Mouse (Mus musculus) midbrain, embryonic 16.5 days (tissue): Measurements from ENCODE around the gene Slc17a1. TPM values are rescaled to one million over a fixed set of nuclear protein-coding genes. Genes with fewer than 3 reads are reported as not detected.

Experiments used
- ATAC-seq: fragments of 200-750 bp; cut with Nextera tagmentation; 2 replicates; pipeline ENCODE4 v1.8.0; 2017; ENCODE audit warnings: moderate TSS enrichment
- H3K27ac ChIP-seq: fragments of 300-500 bp; sonication (generic); 2 replicates; pipeline ENCODE4 v1.5.1; 2014; ENCODE audit warnings: mild to moderate bottlenecking, low read length, mixed read lengths
- H3K27me3 ChIP-seq: fragments of 300-500 bp; sonication (generic); 2 replicates; pipeline ENCODE4 v1.6.1; 2014; ENCODE audit warnings: low read depth, low read length, mixed read lengths; ENCODE audit not compliant: control insufficient read depth, insufficient read depth
- H3K36me3 ChIP-seq: fragments of 300-500 bp; sonication (generic); 2 replicates; pipeline ENCODE4 v1.6.1; 2014; ENCODE audit warnings: mild to moderate bottlenecking, low read length, moderate library complexity, mixed read lengths; ENCODE audit not compliant: control insufficient read depth, insufficient read depth
- H3K4me1 ChIP-seq: fragments of 300-500 bp; sonication (generic); 2 replicates; pipeline ENCODE4 v1.6.1; 2014; ENCODE audit warnings: mild to moderate bottlenecking, low read length, mixed read lengths; ENCODE audit not compliant: control insufficient read depth, insufficient read depth
- H3K4me2 ChIP-seq: fragments of 300-500 bp; sonication (generic); 2 replicates; pipeline ENCODE4 v1.6.1; 2014; ENCODE audit warnings: mild to moderate bottlenecking, low read length, mixed read lengths
- H3K4me3 ChIP-seq: fragments of 300-500 bp; sonication (generic); 2 replicates; pipeline ENCODE4 v1.5.1; 2014; ENCODE audit warnings: low read depth, mild to moderate bottlenecking, low read length, moderate library complexity, mixed read lengths
- H3K9ac ChIP-seq: fragments of 300-500 bp; sonication (generic); 2 replicates; pipeline ENCODE4 v1.6.1; 2014; ENCODE audit warnings: low read depth, low read length, mixed read lengths
- H3K9me3 ChIP-seq: fragments of 300-500 bp; sonication (generic); replicated peaks from 2 replicates; pipeline ENCODE4 v1.6.1; 2014; ENCODE audit warnings: mild to moderate bottlenecking, low read length, mixed read lengths; ENCODE audit not compliant: control insufficient read depth, poor library complexity, severe bottlenecking
- WGBS: fragments of 180-500 bp; shearing (Covaris S2); extraction: QIAGEN DNeasy Blood & Tissue Kit; methylation state at CpG from one replicate; pipeline ENCODE4 v1.1.7; 2014; 5-methylcytosine and 5-hydroxymethylcytosine counted together
- microRNA-seq: library from miRNA; unstranded; fragments of <30 nt; microRNA quantifications from one replicate; pipeline ENCODE4, GENCODE M21; 2017
- polyA plus RNA-seq: library from polyadenylated mRNA; unstranded; fragments of >200 nt; fragmentation: Nextera tagmentation; extraction: Ambion mirVana; gene quantifications from 2 replicates; pipeline ENCODE4 v1.2.1, GENCODE M21; 2015

Slc17a1 gene
- polyA plus RNA-seq, 1 experiment from 2014 or later = not detected

GRCm38 (mm10) chr13:23930904-23931303 is 63.4 kb downstream of the Slc17a1 start:
- WGBS = 75% methylated on average over 11 of the region's 11 CpGs
- no peak for ATAC-seq
- no peaks in the 10 kb centered on the region for H3K27me3 ChIP-seq
- H3K4me2 ChIP-seq = no peak overlapping the region
- H3K36me3 ChIP-seq = no peaks in the 10 kb centered on the region
- no peaks in the 10 kb centered on the region for H3K9me3 ChIP-seq
- H3K27ac ChIP-seq = no peak overlapping the region
- no peak overlapping the region for H3K9ac ChIP-seq
- H3K4me3 ChIP-seq = no peak overlapping the region
- H3K4me1 ChIP-seq = no peaks in the 10 kb centered on the region

GRCm38 (mm10) chr13:23933421-23934210 is 66.1 kb downstream of the Slc17a1 start, which contains the start of gene Hist1h2ba:
Gene Hist1h2ba, minus strand, starts transcription at chr13:23934156.
- Histone ChIP-seq H3K4me1 (no peaks in the 10 kb centered on the region), H3K36me3 (no peaks in the 10 kb centered on the region)

GRCm38 (mm10) chr13:23934211-23934520 is 66.6 kb downstream of the Slc17a1 start, which contains the start of gene Hist1h2aa:
Gene Hist1h2aa, plus strand, starts transcription at chr13:23934462.
- 93% methylated on average over 10 of the region's 10 CpGs for WGBS

More at GRCm38 (mm10) chr13:23933421-23934210, 66.1 kb downstream of the Slc17a1 start, which contains the start of gene Hist1h2ba:
- H3K4me2 ChIP-seq = no peak within 1 kb of the TSS
- H3K9me3 ChIP-seq = no peaks in the 10 kb centered on the region
- no peak within 1 kb of the TSS for H3K4me3 ChIP-seq
- H3K27me3 ChIP-seq = no peaks in the 10 kb centered on the region
- no peak for ATAC-seq
- no peak within 1 kb of the TSS for H3K27ac ChIP-seq
- H3K9ac ChIP-seq = no peak within 1 kb of the TSS
- 95% methylated on average over 34 of the region's 39 CpGs for WGBS

GRCm38 (mm10) chr13:23938699-23939098 is 71.1 kb downstream of the Slc17a1 start:
- Histone ChIP-seq H3K36me3 (no peaks in the 10 kb centered on the region), H3K9me3 (no peaks in the 10 kb centered on the region), H3K9ac (no peak overlapping the region), H3K4me1 (no peaks in the 10 kb centered on the region), H3K27me3 (no peaks in the 10 kb centered on the region), H3K4me3 (no peak overlapping the region), H3K4me2 (no peak overlapping the region), H3K27ac (no peak overlapping the region)
- ATAC-seq = no peak
- WGBS = 93% methylated on average over 1 of the region's 1 CpGs

More at GRCm38 (mm10) chr13:23934211-23934520, 66.6 kb downstream of the Slc17a1 start, which contains the start of gene Hist1h2aa:
- H3K9ac ChIP-seq = no peak within 1 kb of the TSS
- no peak within 1 kb of the TSS for H3K4me2 ChIP-seq
- H3K4me1 ChIP-seq = no peaks in the 10 kb centered on the region
- no peak for ATAC-seq
- H3K4me3 ChIP-seq = no peak within 1 kb of the TSS
- no peak within 1 kb of the TSS for H3K27ac ChIP-seq
- no peaks in the 10 kb centered on the region for H3K9me3 ChIP-seq
- H3K36me3 ChIP-seq = no peaks in the 10 kb centered on the region
- H3K27me3 ChIP-seq = no peaks in the 10 kb centered on the region

- Histone ChIP-seq H3K9ac (no peak overlapping the region), H3K9me3 (no peaks in the 10 kb centered on the region), H3K4me3 (no peak overlapping the region), H3K4me2 (no peak overlapping the region), H3K27me3 (no peaks in the 10 kb centered on the region), H3K27ac (no peak overlapping the region), H3K4me1 (no peaks in the 10 kb centered on the region), H3K36me3 (no peaks in the 10 kb centered on the region)
- no peak for ATAC-seq
- WGBS = 45% methylated on average over 6 of the region's 6 CpGs
These were observed 72.7 kb downstream of the Slc17a1 start for GRCm38 (mm10) chr13:23940291-23940690.

- no peak overlapping the region for H3K27ac ChIP-seq
- ATAC-seq = no peak
- no peak overlapping the region for H3K4me2 ChIP-seq
- no peak overlapping the region for H3K9ac ChIP-seq
- H3K36me3 ChIP-seq = no peaks in the 10 kb centered on the region
- no peaks in the 10 kb centered on the region for H3K9me3 ChIP-seq
- no peaks in the 10 kb centered on the region for H3K27me3 ChIP-seq
- H3K4me1 ChIP-seq = no peaks in the 10 kb centered on the region
- H3K4me3 ChIP-seq = no peak overlapping the region
- 58% methylated on average over 2 of the region's 2 CpGs for WGBS
These were observed 75.3 kb downstream of the Slc17a1 start for GRCm38 (mm10) chr13:23942861-23943260.

Small RNAs within 50 kb of the gene (microRNA-seq; reads per million reads assigned to microRNA genes)
- gene Gm44344 = not detected

Other genes with a start within 250 kb of the Slc17a1 start
- 1.0 and 1.4 TPM in 2 replicates for gene Hist1h2be, start 246.6 kb upstream of the Slc17a1 start, polyA plus RNA-seq
- gene Hist1h1e, start 245.2 kb upstream of the Slc17a1 start, polyA plus RNA-seq = 3.3 and 4.4 TPM in 2 replicates
- gene Hist1h2ac, start 183.8 kb upstream of the Slc17a1 start, polyA plus RNA-seq = 0.23 and 0.32 TPM in 2 replicates
- gene Hist1h2bc, start 183.6 kb upstream of the Slc17a1 start, polyA plus RNA-seq = 14.9 and 17.1 TPM in 2 replicates
- gene Hist1h1t, start 171.9 kb upstream of the Slc17a1 start, polyA plus RNA-seq = not detected in 2 replicates
- gene Hist1h4c, start 169.3 kb upstream of the Slc17a1 start, polyA plus RNA-seq = 1.8 and 3.2 TPM in 2 replicates
- 2.8 and 3.8 TPM in 2 replicates for gene Hfe, start 156.9 kb upstream of the Slc17a1 start, polyA plus RNA-seq
- 7.1 and 8.7 TPM in 2 replicates for gene Hist1h1c, start 128.9 kb upstream of the Slc17a1 start, polyA plus RNA-seq
- gene Hist1h3c, start 122.1 kb upstream of the Slc17a1 start, polyA plus RNA-seq = 0.76 TPM in 1 of 2 replicates, not detected in the other
- not detected in 2 replicates for gene Hist1h2bb, start 121.0 kb upstream of the Slc17a1 start, polyA plus RNA-seq
- gene Hist1h2ab, start 116.6 kb upstream of the Slc17a1 start, polyA plus RNA-seq = 1.1 and 6.2 TPM in 2 replicates
- 0.89 and 1.1 TPM in 2 replicates for gene Hist1h3b, start 115.5 kb upstream of the Slc17a1 start, polyA plus RNA-seq
- gene Hist1h4b, start 110.7 kb upstream of the Slc17a1 start, polyA plus RNA-seq = 0.98 and 1.8 TPM in 2 replicates
- 0.47 and 0.72 TPM in 2 replicates for gene Hist1h4a, start 106.5 kb upstream of the Slc17a1 start, polyA plus RNA-seq
- gene Hist1h3a, start 105.4 kb upstream of the Slc17a1 start, polyA plus RNA-seq = 0.40 and 0.68 TPM in 2 replicates
- 0.30 TPM in 1 of 2 replicates, not detected in the other for gene Hist1h1a, start 104.1 kb upstream of the Slc17a1 start, polyA plus RNA-seq
- not detected in 2 replicates for gene Trim38, start 97.8 kb upstream of the Slc17a1 start, polyA plus RNA-seq
- gene Slc17a2, start 60.8 kb upstream of the Slc17a1 start, polyA plus RNA-seq = not detected in 2 replicates
- not detected in 2 replicates for gene Slc17a3, start 28.3 kb upstream of the Slc17a1 start, polyA plus RNA-seq
- gene Slc17a4, start 47.3 kb downstream of the Slc17a1 start, polyA plus RNA-seq = not detected in 2 replicates
- not detected in 2 replicates for gene Hist1h2ba, start 66.4 kb downstream of the Slc17a1 start, polyA plus RNA-seq
- not detected in 2 replicates for gene Hist1h2aa, start 66.7 kb downstream of the Slc17a1 start, polyA plus RNA-seq
- gene Scgn, start 123.5 kb downstream of the Slc17a1 start, polyA plus RNA-seq = 1.3 and 2.6 TPM in 2 replicates